Mouse (Mus musculus) adrenal gland, adult 8-10 months (tissue): ENCODE results near the gene Qrich1. TPM values are rescaled to one million over a fixed set of nuclear protein-coding genes. Genes with fewer than 3 reads are reported as not detected.

Experiments used
- DNase-seq: peaks from one replicate; pipeline ENCODE4 v3.0.0; 2022
- total RNA-seq, 4 experiments: library from RNA; stranded (reverse); gene quantifications; 2 replicates each; pipeline ENCODE4 v1.2.4; 2022

Gene Qrich1
- 100 to 1,000 TPM; 131 to 151 (median 139) TPM for total RNA-seq

GRCm38 (mm10) chr9:108516380-108517251 lies at the start of gene Qrich1:
Gene Qrich1, plus strand, starts transcription at chr9:108516806.
- peak; percentile 94 for DNase-seq

DNA sequence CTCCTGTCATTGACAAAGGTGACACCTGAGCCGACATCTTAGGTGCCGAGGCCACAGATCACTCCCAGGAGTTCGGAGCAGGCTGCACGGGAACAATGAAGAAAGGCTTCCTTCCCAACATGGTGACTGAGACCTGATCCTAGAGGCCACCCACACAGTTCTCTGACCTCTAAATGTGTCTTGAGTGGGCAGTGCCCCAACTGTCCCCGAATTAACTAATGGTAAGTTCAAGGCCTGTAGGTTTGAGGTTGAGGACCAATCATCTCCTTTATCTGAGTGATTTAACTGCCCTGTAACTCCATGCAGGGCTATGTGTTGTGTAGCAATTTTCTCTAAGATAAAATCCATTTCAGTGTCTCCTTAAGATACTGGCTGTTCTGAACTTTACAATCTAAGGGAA lies 47.2 kb upstream of the Qrich1 start:
- DNase-seq = no peak

DNA sequence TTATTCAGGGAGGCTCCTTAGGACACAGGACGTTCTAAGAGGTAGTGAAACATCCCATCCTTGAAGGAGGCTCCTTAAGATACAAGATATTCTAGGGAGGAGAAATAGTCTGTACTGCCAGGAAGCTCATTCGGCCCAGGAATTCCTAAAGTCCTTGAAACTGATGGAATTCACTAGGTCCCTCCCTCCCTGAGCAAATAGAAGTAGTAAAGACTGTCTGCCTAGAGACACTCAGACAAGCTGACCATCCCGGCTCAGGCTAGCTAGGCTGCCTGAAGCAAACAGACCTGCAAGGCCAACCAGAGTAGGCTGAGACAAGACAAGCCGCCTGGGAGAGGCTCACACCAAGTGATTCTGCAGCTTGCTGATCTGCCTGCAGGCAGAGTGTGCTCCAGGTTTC lies 46.8 kb upstream of the Qrich1 start:
- no peak for DNase-seq

- no peak for DNase-seq
These were observed 42.1 kb upstream of the Qrich1 start for GRCm38 (mm10) chr9:108474528-108474927.

GRCm38 (mm10) chr9:108478638-108479156 lies 37.9 kb upstream of the Qrich1 start:
- DNase-seq = peak; percentile 64

GRCm38 (mm10) chr9:108479241-108479640 lies 37.4 kb upstream of the Qrich1 start:
- DNase-seq = no peak

DNA sequence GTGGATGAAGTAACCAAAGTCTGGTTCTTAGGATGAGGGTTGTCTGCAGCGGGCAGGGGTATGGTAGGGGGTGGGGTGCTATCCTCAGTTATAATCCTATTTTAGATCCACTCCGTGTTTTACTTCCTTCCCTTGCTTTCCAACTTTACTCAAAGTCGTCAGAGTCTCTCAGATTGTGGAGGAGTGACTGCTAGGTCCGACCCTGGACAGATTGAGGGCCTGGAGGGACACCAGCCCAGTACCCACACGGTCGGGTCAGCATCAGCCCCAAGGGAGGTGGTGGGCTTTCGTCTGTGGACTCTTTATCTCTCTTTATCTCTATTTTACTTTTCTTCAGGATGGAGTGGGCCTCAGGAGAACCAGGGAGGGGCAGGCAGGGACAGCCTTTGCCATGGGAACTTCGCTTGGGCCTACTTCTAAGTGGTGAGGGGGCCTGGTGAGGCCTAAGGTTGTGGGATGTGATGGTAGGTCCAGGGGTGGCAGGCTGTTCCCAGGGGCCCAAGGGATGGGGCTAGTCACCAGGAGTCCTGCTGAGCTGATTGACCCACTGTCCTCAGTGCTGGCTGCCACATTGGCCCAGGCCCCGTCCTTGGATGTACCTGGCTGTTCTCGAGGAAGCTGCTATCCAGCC lies 36.8 kb upstream of the Qrich1 start, which contains the start of gene Lamb2:
Lamb2 (plus strand) TSS at position 16 of the 631 bp plus-strand sequence.
- DNase-seq = no peak

DNA sequence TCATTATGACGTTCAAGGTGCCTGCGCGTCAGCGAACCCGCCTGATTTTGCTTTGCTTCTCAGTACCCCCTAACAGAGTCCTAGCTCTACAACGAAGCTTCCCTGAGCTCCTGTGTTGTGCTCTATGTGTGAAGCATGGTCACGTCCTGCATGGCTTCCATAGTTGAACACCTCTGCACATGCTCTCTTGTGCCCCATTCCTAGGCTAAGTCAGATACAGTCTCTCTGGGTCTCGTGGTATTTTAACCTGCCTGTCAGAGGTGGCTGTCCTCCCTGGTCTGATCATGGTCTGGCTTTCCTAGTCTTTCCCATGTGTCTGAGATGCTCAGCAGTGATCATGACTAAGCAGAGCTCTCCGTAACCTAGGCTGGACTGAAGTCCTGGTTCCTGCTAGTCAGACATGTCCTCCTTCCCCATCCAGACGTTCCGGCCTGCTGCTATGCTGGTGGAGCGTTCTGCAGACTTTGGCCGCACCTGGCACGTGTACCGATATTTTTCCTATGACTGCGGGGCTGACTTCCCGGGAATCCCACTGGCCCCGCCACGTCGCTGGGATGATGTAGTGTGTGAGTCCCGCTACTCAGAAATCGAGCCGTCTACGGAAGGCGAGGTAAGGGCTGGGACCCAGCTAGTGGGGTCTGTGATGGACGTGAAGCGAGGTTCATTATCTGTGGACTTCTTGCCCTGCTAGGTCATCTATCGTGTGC lies 35.6 kb upstream of the Qrich1 start:
- DNase-seq = no peak

- no peak for DNase-seq
These were observed 34.9 kb upstream of the Qrich1 start for GRCm38 (mm10) chr9:108481520-108482210.

DNA sequence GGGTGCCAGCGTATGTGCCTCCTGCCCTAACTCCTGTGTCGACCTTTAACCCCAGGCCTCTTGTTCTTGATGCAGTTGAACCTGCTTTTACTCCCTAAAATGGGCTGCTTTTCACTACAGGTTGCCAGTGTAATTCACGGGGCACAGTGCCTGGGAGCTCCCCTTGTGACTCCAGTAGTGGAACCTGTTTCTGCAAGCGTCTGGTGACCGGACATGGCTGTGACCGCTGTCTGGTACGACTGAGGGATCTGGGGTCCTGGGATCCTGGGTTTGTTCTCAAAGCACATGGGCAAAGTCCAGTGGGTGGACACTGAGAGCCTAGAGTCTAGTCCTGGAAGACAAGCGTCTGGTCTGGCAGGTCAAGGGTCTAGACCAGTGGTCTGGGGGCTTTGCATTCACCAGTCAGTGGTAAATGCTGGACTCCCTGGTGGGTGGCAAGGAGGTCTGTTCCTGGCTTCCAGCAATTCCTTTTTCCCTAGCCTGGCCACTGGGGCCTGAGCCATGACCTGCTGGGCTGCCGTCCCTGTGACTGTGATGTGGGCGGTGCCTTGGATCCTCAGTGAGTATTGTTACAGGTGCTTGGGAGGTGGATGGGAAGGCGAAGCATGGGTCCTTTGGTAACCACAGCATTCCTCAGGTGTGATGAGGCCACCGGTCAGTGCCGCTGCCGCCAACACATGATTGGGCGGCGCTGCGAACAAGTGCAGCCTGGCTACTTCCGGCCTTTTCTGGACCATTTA lies 33.4 kb upstream of the Qrich1 start:
- no peak for DNase-seq

GRCm38 (mm10) chr9:108484021-108484420 lies 32.6 kb upstream of the Qrich1 start:
- DNase-seq = no peak

- DNase-seq = no peak
These were observed 31.2 kb upstream of the Qrich1 start for GRCm38 (mm10) chr9:108485301-108485875.

GRCm38 (mm10) chr9:108486973-108487530 lies 29.6 kb upstream of the Qrich1 start:
- DNase-seq = no peak

DNA sequence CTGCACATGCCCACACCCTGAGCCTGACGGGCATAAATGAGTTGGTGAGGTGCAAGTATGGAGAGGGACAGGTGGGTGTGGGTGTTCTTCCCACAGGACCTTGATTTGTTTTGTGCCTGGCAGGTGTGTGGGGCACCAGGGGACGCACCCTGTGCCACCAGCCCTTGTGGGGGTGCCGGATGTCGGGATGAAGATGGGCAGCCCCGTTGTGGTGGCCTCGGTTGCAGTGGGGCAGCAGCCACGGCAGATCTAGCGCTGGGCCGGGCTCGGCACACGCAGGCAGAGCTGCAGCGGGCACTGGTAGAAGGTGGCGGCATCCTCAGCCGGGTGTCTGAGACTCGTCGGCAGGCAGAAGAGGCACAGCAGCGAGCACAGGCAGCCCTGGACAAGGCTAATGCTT lies 28.2 kb upstream of the Qrich1 start:
- DNase-seq = no peak

DNA sequence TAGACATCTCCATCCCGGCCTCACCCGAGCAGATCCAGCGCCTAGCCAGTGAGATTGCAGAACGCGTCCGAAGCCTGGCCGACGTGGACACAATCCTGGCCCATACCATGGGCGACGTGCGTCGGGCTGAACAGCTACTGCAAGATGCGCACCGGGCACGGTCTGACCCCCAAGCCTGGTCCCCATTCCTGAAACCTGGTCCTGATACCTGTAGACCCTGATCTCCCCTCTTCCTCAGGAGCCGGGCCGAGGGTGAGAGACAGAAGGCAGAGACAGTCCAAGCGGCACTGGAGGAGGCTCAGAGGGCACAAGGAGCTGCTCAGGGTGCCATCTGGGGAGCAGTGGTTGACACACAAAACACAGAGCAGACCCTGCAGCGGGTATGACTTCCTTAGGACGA lies 27.4 kb upstream of the Qrich1 start:
- DNase-seq = no peak

- DNase-seq = no peak
These were observed 26.7 kb upstream of the Qrich1 start for GRCm38 (mm10) chr9:108489702-108490558.

DNA sequence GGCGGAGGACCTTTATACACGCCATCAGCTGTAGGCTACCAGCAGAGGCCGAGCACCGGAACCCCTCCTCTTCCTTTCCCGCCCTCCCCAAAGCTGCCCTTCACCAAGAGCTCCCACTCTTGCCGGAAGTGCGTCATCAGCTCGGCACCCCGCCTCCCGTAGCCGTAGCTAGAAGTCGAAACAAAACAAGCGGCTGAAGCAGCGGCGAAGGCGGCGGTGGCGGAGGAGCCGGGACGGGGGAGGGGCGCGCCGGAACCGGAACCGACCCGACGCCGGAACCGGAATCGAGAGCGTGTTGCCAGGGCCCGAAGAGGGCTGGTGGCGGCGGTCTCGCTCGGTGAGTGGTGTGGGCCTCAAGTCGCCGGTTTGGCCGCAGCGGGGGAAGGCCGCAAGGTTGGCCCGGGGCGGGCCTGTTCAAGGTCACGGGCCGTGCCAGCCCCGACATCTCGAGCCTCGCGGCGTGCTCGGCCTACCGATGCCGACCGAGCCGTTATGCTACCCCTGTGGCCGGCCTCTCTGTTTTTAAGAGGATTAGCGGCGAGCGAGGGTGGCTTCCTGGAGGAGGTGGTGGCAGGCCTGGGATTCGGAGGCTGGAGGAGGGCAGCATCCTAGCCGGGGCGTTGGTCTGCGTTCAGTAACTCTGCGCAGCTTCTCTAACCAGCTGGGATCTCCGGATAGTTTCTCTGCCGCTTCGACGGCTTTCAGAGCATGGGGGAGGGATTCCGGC lies 25.9 kb upstream of the Qrich1 start, which contains the start of gene Usp19:
Usp19 (plus strand) TSS at position 44 of the 727 bp plus-strand sequence.
- DNase-seq = peak; percentile 97

GRCm38 (mm10) chr9:108491286-108491580 lies 25.4 kb upstream of the Qrich1 start:
- DNase-seq = no peak
